Mouse (Mus musculus): ENCODE results near the gene Stac2.

The Stac2 gene

DNA sequence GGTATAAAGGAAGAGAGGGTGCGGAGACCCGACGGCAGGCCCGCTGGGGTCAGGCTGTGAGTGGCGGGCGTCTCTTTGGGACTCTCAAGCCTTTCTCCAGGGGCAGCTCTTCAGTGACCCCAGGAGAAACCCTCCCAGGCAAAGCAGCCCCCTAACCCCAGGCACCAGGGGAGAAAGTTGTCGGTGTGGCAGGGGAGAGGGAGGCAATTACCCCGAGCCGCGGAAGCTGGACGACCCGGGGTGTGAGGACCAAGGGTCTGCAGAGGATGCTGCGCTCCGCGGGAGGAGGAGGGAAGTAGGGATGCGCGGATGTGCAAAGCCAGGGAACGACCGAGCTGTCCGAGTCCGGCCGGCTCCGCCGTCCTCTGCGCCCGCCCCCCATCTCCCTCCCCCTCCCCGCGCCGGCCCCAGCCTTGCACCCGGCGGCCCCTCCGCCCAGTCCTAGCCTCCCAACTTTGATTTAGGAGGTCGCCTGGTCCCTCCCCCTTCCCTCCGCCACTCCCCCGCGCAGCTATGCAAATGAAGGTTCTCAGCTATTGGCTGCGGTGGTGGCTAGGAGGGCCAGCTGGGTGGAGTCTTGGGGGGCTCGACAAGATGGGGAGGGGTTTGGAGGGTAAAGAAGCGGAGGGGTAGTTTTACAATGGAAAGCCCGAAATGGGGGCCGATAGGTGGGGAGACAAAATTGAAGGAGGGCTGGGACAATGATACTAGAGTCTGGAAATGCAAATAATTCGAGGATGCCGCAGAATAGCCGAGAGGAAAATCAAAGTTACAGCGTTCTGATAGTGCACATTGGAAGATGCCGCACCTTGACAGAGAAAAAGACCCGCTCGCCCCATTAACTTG is at the start of gene Stac2:
Stac2 (minus strand) TSS at position 474 of the 846 bp plus-strand sequence.
- DNase-seq (ENCODE audit: low read depth, low spot score), result no peak

GRCm38 (mm10) chr11:98101332-98101731 is 48.1 kb upstream of the Stac2 start:
- DNase-seq (ENCODE audit: low read depth, low spot score), result no peak

- DNase-seq (ENCODE audit: low read depth, low spot score), result no peak
These were observed 37.3 kb upstream of the Stac2 start for GRCm38 (mm10) chr11:98090583-98090982.

DNA sequence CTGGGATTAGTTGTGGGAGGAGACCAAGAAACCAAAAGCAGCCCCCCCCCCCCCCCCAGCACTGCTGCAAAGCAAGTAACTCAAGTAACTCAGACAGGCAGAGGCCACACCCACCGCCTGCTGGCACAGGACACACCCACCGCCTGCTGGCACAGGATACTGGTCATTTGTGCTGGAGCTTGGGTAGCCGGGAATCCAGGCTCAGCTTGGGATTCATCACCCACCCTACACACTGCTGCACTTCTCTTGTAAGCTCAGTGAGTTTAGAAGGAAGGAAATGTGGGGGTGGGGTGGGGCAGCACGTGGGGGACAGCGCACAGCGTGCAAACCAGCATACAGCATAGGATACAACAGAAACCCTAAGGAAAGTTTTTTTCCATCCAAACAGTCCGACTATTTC is 35.0 kb upstream of the Stac2 start:
- DNase-seq (ENCODE audit: low read depth, low spot score), result peak; percentile 61

GRCm38 (mm10) chr11:98086574-98086973 is 33.3 kb upstream of the Stac2 start:
- no peak for DNase-seq (ENCODE audit: low read depth, low spot score)

GRCm38 (mm10) chr11:98086141-98086540 is 32.9 kb upstream of the Stac2 start:
- DNase-seq (ENCODE audit: low read depth, low spot score), result no peak

- DNase-seq (ENCODE audit: low read depth, low spot score), result no peak
These were observed 29.5 kb upstream of the Stac2 start for GRCm38 (mm10) chr11:98082745-98083144.

DNA sequence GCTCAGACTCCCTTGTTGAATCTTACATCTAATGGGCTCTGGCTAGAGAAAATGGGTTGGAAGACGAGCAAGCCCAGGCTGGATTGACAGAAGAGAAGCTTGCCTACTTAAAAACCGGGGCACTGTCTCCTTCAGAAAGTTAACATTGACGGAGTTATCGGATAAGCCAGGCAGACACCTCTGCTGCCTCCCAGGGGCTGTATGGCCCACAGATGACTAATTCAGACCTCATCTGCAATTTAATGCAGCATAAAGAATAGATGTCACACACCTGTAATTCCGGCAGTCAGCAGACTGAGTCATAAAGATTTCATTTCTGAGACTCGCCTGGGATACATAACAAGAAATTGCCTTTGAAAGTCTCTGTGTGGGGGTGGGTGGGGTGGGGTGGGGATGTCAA is 27.2 kb upstream of the Stac2 start:
- DNase-seq (ENCODE audit: low read depth, low spot score), result no peak

DNA sequence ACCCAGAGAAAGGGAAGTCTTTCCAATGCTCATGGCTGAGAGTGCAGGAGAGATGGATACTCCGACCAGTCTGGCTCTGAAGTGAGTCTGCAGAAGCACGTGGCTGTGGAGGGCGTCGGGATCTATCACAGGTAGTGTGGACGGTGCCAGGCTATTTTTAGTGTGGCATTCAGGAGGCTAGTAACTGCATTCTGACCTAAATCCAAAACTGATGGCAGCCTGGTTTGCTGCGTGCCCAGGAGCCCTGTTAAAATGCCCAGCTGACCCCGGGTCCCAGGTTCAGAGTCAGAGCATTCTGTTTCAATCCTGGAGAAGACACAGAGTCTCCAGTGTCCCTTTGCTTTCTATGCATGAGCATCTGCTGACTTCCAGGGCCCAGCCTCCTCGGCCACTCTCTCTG is 23.8 kb upstream of the Stac2 start:
- DNase-seq (ENCODE audit: low read depth, low spot score), result no peak

DNA sequence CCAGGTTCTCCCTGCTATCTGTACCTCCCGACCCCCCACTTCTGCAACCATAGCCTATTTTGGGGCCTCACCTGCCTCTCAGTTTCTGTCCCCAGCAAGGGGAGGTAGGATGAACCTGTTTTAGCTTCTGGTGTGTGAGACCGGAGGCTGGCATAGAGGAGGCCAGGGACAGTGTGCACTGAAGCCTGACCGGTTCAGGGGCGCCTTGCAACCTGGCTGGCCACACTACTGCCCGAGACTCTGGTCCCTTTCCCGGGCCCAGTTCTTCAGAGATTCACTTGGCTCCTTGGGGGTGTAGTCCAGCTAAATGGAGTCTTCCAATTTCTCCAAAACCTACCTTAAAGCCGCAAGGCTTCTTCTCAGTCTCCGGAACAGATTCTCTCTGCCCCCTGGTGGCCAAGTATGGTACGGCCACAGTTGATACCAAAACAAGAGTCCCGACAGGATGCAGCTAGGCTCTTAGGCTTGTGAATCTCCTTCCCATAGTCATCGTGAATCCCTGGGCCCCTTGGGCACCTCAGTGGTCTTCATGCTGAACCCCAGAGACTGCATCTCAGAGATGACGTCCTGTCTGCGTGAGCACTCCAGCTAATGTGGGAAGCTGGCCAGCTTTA is 22.0 kb upstream of the Stac2 start:
- peak; percentile 93 for DNase-seq (ENCODE audit: low read depth, low spot score)

DNA sequence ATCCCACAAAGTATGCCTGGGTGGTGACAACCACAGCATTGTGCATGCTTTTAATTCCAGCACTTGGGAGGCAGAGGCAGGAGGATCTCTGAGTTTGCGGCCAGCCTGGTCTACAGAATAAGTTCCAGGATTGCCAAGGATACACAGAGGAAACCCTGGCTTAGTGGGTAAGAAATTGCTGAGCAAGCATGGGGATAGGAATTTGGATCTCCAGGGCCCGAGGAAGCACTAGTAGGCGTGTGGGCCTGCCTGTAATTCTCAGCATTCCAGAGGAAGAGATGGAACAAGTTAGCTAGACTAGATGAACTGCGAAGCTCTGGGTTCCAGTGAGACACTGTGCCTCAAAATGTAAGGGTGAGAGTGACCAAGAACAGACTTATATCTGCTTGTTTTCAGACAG is 20.2 kb upstream of the Stac2 start:
- no peak for DNase-seq (ENCODE audit: low read depth, low spot score)

DNA sequence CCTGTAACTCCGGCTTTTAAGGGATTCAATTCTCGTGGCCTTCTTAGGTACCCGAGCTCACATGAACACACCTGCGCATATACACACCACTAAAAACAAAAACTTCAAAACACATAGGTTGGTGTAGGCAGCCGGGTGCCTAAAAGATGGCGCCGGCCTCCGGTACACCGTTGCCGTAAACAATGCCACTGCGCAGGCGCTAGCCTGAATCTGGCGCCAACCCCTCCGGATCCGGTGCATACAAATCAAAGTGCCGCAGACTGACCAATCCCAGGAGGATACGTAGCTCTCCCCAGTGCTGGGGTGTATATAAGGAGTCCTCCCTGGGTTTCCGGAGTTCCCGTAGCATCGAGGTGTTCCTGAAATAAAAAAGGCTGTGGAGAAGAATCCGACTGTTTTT is 14.0 kb upstream of the Stac2 start:
- DNase-seq (ENCODE audit: low read depth, low spot score), result no peak

DNA sequence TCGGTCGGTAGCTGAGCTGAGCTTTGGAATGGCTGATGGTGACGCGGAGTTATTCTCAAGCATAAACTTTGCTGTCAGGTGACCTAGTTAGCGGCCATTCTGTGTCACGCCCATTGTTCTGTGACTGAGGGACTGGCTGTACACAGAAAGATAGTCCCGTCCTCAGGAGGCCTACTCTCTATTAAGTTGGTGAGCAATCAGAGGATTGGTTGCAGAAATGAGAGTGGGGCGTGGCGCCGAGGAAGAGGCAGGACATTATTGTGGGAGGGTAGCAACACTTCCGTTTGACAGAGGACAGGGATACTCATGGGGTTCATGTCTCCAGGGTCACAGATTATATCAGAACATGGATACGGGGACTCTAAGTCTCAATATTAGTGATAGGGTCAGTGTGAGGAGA is 12.9 kb upstream of the Stac2 start:
- no peak for DNase-seq (ENCODE audit: low read depth, low spot score)

DNA sequence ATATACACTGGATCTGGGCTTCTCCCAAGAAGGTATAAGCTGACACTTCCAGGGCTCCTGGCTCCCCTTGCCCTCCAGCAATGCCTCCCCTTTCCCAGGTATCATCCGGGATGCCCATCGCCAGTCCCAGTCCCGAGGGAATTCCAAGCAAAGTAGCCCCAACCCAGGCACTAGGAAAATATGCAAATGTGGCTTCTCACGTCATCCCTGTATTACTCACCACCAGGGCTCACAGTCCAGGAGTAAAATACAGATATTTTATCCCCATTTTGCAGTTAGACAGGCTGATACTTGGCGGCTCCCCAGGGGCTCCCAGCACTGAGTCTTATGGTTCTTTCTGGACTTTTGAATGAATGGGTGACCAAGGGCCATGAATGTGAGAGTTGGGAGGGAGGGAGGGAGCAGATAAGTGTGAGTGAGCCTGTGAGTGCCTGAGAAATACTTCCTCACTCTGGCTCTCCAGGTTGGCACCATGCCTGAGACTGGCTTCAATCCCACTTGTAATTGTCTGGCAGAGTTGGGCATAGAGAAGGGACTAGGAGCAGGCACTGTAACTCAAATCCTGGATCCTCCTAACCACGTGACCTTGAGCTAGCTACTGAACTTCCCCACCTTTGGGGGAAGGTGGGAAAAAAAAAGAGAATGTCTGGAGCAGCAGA is 8.8 kb upstream of the Stac2 start:
- DNase-seq (ENCODE audit: low read depth, low spot score), result peak; percentile 91

DNA sequence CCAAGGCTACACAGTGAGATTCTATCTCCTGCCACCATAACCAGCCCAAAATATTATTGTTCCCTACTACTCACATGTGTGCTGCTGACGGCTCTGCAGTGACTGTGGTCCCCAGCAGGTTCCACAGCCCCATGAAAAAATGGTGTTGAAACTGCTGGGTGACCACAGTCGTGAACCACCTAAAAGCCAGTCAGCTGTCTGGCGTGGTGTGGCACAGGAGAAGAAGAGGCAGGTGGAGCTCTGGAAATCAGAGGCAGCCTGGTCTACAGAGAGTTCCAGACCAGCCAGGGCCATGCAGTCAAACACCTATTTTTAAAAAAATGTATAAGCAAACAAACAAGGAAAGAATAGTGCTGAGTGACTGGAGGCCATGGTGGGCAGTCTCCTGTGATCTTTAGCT is 8.2 kb upstream of the Stac2 start:
- no peak for DNase-seq (ENCODE audit: low read depth, low spot score)

DNA sequence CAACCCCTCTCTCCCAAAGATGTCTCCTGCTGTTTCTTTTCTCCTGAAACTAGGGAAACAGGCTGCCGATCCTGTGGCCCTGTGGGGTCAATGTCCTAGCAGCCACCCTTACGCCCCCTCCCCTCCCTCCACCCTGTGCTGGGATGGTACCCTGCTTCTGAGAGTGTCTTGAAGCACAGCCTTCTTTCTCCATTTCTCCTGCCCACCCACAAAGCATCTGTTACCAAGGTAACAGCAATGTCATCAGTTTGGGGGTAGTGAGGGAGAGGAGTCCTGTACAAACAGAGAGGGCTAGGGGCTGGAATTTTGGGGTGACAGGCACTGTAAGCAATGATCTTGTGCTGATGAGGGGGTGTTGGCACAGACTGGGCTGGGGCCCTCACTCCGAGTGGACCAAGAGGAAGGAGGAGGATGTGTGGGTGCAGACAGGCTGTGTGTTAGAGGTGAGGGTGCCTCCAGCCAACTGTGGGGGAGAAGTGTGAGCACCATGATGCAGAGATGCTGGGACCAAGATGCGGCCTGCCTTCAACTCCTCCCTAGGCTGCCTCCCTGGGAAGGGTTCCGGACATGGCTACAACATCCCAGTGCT is 6.9 kb upstream of the Stac2 start:
- no peak for DNase-seq (ENCODE audit: low read depth, low spot score)

DNA sequence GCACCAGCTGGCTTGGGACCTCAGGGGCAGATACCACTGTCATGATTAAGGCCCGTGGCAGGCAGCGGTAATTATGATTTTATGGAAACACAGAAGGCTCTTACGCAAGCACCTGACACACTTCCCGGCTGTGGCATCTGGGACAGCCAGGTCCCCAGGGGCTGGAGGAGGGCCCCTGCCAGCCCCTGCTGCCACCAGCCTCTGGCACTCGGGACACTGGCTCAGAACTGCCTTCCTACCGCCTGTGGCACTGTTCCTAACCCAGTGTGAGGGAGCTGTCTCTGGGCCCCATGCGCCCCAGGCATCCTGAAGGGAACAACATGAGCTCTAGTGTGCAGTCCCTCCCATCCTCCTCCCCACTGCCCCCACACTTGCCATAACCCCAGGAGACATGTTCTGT is 6.4 kb upstream of the Stac2 start:
- DNase-seq (ENCODE audit: low read depth, low spot score), result peak; percentile 51

DNA sequence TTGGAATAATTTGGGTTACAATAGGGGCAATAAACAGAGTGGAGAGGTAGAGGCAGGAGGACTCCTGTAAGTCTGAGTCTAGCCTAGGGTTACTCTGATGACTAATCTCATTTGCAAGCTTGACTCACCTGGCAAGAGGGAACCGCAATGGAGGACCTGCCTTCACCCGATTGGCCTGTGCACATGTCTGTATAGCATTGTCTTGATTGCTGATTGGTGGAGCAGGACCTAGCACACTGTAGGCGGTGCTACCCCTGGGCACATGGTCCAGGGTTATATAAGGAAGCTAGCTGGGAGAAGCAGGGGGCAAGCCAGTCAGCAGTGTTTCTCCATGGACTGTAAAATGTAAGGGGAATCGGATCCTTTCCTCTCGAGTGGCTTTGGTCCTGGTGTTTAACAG is 4.7 kb upstream of the Stac2 start:
- DNase-seq (ENCODE audit: low read depth, low spot score), result peak; percentile 93

GRCm38 (mm10) chr11:98057466-98057865 is 4.2 kb upstream of the Stac2 start:
- DNase-seq (ENCODE audit: low read depth, low spot score), result peak; percentile 77

GRCm38 (mm10) chr11:98052129-98052988 is 903 bp downstream of the Stac2 start:
- DNase-seq (ENCODE audit: low read depth, low spot score), result no peak

DNA sequence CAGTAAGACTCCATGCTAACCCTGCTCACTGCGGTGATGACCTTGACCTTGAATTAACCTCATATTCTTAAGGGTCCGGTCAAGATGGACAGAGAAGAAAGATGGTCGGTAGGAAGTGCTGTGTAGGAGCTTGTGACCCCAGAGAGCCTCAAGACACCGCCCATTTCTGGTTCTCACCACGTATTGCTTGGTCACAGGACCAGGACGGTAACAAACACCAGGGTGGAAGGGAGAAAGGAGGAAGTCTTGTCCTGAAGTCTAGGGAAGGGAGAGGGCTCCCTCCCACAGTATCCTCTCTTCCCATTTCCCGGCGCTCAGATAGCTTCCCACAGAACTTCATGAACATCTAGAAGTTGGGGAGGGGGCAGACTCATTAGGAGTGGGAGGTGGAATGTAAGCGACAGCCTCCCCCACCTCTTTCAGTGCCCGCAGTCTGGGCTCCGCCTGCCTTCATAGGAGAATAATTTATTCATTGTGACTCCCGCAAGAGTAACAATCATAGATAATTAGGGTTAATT is 1.6 kb downstream of the Stac2 start:
- no peak for DNase-seq (ENCODE audit: low read depth, low spot score)

Data from 3T3-L1 (cell line).